Mouse (Mus musculus): ENCODE results near the gene Pik3r2.

DNA sequence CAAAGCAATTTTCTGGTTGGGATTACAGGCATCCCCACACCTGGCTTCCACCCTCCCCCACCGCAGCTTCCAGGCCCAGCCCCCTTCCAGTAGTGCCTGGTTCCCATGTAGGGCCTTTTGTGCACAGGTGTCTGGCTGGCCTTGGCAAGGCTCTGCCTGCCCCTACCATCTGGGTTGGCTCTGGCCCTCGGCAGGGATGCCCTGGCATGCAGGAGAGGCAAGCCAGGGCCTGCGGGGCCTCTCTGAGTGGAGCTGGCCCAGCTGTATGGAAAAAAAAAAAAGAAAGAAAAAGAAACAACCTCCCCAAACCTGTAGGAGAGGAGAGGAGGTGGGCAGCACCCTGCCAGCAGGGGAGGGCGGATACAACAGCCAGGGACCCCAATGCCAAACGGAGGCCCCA lies 3.1 kb downstream of the Pik3r2 start:
- TF ChIP-seq CTCF (IDR thresholded peaks at IDR 0.05; ENCODE audit: low read depth), result no peak
- no peak for TF ChIP-seq EP300 (IDR thresholded peaks at IDR 0.05; ENCODE audit: low read depth)

Data from liver, postnatal 0 days (tissue).